Mouse (Mus musculus): ENCODE data around the gene Pign. TPM values are rescaled to one million over a fixed set of nuclear protein-coding genes. Genes with fewer than 3 reads are reported as not detected.

The Pign gene
- total RNA-seq (2014; fragmentation: Nextera tagmentation) (30.5 and 33.1 TPM in 2 replicates), total RNA-seq (2017) (34.3 and 35.5 TPM in 2 replicates)

DNA sequence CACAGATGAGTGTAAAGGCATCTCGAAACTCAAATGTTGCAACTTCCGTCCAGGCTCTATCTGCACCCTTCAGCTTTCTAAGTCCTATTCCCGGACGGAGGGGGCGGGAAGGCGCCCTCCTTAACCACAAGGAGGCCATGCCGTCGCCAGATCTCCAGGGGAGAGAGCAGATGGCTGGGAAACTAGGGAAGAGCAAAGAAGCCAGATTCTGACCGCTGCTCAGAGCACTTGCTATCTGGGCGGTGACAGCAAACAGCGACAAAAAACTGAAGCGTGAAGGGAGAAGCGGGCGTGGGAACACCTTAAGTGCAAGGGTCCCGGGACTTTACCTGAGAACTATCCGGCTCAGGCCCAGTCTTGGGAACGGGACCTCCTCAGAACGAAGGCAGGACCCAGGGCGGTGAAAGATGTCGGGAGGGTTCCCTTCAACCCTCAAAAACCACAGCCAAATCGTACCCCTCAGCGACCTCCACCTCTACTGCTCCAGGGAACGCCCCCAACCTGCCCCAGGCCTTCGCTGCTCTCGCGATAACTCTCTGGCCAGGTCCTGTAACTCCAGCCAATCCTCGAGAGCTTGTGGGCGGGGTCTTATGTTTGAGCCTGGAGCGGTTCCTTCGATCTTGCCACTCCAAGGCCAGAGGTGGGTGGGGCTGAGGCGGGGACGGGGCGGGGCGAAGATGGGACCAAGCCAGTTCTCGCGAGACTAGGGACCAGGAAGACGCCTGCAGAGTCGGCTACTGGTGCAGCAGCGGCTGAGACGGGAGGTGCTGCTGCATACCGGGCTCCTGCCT, at the start of gene Pign, which contains the start of gene Relch:
Gene Pign (minus strand): TSS at position 507 of the 791 bp plus-strand sequence.
Gene Relch (plus strand): TSS at position 691 of the 791 bp plus-strand sequence.
- peak; percentile 94 for ATAC-seq (replicated peaks; ENCODE audit: low FRiP score, low TSS enrichment, poor library complexity, severe bottlenecking)

DNA sequence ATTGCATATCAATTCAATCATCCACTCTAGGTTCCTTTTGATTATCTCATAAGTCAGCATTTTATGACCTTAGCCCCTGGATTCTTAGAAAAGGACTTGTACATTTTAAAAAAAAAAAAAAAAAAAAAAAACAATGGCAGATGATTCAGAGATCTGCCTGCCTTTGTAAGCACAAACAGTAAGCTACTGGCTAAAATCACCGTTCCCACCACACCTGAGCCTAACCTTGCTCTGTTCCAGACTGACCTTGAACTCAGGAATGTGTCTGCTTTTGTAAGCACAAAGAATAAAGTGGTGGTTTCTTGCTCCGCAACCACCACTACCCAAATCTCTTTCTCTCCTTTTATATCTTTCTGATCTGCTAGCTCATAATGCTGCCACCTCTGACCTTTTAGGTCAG, 49.3 kb upstream of the Pign start:
- no peak for ATAC-seq (replicated peaks; ENCODE audit: low FRiP score, low TSS enrichment, poor library complexity, severe bottlenecking)

DNA sequence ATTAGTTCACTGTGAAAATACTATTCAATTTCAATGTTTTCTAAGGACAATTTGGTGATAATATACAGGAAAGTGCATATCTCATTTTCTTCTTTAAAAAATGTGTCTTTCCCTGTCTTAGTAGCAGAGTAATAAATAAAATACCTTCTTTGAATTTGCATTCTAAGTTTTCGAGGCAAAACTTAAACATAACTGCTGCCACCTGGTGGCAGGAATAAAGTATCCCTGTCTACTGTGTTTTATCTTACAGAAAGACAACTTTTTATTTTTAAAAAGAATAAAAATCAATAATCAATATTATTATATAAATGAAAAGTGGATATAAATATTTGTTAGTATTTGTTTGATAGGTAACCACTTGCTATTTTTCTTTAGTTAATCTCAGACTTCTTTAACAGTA, 47.8 kb upstream of the Pign start:
- no peak for ATAC-seq (replicated peaks; ENCODE audit: low FRiP score, low TSS enrichment, poor library complexity, severe bottlenecking)

DNA sequence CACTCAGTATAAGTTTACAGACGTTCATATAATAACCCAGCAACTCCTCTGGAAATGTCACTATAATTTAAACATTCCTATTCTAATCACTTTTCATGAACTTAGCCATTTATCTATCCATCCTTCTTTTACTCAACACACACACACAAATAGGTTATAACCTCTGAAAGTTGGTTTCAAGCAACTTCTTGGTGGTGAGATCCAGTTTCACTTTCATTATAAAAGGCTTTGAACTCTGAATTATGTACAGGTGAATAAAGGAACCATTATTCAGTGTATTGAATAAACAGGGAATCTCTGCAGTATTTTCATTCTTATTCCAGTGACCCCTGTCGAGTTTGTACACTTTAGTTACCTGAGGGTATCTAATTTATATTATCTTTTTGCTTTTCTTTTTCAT, 45.9 kb upstream of the Pign start:
- ATAC-seq (replicated peaks; ENCODE audit: low FRiP score, low TSS enrichment, poor library complexity, severe bottlenecking), result no peak

DNA sequence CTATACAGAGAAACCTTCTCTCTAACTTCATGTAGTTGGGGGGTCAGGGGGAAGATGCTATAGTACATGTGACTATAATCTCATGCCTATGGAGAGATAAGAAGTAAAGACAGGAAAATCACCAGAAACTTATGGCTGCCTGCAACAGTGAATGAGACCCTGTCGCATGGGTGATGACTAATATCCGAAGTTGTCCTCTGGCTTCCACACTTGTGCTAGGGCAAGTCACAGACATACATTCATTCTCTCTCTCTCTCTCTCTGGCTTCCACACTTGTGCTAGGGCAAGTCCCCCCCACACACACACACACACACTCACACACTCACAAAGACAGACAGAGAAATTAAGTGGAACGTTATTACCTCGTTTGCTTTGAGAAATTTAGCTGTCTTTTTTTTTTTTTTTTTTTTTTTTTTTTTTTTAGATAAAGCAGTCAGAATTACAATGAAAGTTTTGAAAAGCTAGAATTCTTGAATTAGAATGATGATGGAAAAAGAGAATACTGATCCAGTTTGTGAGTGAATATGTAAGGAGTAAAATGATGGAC, 37.6 kb upstream of the Pign start:
- no peak for ATAC-seq (replicated peaks; ENCODE audit: low FRiP score, low TSS enrichment, poor library complexity, severe bottlenecking)

DNA sequence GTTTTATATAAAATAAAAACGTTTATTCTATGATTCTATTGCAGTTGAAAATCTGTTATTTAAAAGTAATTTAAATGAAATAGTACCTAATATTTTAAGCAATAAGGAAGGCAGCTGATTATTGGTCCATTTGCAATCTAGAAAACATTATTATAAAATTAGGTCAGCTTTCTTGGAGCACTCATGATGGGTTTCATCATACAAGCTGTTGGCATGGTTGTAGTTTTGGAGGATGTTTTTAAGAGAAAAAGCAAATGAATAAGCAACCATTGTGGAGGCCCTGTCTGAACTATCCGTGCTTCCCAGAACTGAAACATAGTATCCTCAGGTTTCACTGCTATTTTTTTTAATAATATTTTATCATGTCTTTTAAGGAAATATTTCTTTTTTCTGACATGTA, 32.1 kb upstream of the Pign start:
- no peak for ATAC-seq (replicated peaks; ENCODE audit: low FRiP score, low TSS enrichment, poor library complexity, severe bottlenecking)

DNA sequence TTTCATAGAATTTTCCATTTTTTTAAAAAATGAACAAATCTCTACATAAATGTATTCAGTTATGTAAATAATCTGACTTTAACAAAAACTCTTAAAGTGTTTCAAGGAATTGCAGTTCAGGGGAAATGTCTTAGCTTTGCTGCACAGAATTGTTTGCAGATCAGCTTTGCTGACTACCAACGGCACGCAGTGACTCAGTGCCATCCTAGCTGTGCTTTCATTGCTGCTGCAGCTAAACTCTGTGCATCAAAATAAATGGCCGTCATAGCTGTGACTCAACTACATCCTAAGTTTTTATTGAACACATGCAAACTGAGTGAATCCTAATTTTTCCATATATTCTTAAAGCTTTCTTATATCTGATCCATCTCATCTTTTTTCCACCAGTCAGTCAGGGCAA, 22.0 kb upstream of the Pign start:
- no peak for ATAC-seq (replicated peaks; ENCODE audit: low FRiP score, low TSS enrichment, poor library complexity, severe bottlenecking)

DNA sequence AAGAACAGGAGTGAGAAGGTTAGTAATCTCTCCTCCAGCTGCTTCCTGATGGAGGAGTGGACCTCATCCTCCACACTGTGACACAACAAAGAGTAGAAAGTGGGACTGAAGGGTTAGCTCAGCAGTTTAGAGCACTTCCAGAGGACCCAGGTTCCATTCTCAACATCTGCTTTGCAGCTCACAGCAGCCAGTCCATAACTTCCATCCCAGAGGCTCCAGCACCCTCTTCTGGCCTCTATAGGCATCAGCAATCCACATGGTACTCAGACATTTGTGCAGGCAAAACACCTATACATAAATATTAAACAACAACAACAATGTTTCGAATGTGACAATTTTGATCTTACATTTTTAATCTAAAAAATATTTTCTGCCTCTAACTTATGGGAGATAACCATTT, 17.1 kb upstream of the Pign start:
- peak; percentile 99 for ATAC-seq (replicated peaks; ENCODE audit: low FRiP score, low TSS enrichment, poor library complexity, severe bottlenecking)

DNA sequence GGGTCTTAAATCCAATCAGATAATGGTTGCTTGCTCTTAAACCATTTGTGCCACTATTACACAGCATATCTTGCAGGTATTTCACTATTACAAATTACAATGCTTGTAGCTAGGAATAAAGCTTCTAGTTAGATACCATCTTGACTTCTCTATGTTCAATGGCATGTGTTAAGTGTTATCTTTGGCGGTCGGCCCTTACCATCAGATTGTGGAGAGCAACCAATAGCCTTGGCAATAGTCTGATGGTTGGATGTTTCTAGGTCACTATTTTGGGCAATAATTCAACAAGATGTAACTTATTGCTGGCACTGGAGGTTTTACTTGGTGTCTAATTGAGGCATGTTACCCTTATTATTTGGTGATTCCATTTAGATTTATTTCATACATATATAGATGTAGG, 11.3 kb upstream of the Pign start:
- ATAC-seq (replicated peaks; ENCODE audit: low FRiP score, low TSS enrichment, poor library complexity, severe bottlenecking), result no peak

DNA sequence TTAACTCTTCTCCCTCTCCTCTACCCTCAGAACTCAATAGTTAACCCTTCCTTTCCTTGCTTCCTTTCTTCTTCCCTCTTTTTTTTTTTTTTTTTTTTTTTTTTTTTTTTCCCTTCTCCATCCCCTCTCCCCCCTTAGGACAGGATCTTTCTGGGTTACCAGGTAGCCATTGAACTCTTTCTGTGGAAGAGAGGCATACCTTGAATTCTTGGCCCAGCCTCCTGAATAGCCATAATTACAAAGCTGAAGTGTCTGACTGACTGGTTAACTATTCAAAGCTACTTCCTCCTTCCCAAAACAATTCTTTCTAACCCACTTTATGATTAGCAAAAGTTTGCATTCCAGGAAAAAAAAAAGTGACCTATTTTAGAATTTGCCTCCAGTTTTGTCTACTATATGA, 6.2 kb upstream of the Pign start:
- no peak for ATAC-seq (replicated peaks; ENCODE audit: low FRiP score, low TSS enrichment, poor library complexity, severe bottlenecking)

DNA sequence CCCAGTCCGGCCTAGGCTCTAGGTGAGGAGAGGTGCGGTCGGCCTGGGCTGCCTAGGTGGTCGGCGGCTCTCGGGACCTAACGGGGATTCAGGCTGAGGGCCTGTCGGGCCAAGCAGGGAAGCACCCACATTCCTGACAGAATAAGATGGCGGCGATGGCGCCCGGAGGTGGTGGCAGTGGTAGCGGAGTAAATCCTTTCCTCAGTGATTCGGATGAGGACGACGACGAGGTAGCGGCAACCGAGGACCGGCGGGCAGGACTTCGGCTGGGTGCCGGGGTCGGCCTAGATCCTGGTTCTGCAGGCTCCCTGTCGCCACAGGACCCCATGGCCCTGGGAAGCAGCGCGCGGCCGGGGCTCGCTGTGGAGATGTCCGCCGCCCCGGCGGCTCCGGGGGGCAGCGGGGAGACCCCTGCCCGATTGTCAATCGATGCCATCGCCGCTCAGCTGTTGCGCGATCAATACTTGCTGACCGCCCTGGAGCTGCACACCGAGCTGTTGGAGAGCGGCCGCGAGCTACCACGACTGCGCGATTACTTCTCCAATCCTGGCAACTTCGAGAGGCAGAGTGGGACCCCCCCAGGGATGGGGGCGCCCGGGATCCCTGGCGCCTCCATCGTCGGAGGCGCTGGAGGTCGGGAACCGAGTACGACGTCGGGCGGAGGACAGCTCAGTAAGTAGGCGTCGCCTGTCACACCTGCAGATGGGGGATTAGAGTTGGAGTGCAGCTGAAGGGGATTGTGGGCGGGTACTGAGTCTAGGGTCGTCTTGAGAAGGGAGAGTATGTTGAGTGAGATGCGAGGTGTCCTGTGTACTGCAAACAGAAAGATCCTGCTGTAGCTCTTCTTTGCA, 710 bp upstream of the Pign start:
- peak; percentile 17 for ATAC-seq (replicated peaks; ENCODE audit: low FRiP score, low TSS enrichment, poor library complexity, severe bottlenecking)

DNA sequence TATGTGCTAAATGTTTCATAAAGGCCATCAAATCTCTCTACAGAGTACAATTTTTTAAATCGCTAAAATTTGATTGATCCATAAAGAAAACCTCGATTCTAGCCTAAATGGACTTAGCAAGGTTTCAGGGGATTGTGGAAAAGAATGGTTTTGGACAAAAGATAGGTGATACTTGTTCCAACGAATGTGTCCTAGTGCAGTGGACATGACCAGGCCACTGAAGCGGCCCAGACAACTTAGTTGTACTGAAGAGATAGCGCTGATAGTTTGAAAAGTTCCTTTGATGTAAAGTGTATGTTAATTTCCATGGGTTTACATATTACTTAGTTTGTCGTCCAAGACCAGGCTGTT, 682 bp downstream of the Pign start:
- ATAC-seq (replicated peaks; ENCODE audit: low FRiP score, low TSS enrichment, poor library complexity, severe bottlenecking), result no peak; the same call in 1 of the 2 replicates

DNA sequence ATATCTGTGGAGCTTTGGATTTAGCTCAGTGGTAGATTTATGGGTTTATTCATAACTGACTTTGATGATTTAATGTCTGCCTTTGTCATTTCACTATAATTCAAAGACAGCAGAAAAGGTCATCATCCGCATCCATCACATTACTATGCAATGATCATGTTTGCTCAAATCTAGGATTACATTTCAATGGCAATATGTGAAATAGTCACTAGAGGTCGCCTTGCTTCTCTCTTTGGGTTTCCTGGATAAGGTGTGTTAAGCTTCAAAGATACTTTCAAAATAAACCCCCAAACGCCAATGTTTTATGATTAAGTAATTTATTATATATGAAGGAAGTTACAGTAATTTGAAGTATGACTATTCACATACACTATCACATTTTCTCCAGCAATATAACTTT, 3.5 kb downstream of the Pign start:
- ATAC-seq (replicated peaks; ENCODE audit: low FRiP score, low TSS enrichment, poor library complexity, severe bottlenecking), result 0 out of 2 replicates have a peak, but pooled peaks have one; percentile 37

DNA sequence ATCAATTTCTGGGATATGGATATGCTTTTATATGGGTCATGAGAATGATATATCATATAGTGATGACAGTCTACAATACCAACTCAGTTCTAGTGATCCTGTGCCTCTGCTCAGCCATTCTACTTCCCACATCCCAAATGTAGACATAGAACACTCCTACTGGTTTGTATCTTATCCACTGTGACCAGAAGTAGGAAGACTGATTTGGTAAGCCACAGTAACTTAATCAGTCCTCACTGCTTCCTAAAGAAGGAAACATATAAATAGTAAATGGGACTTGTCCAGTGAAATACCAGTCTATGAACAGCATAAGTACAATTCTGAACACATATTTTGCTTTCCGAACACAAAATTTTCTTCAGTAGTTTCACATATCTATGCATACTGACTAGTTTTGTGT, 9.5 kb downstream of the Pign start:
- ATAC-seq (replicated peaks; ENCODE audit: low FRiP score, low TSS enrichment, poor library complexity, severe bottlenecking), result no peak

DNA sequence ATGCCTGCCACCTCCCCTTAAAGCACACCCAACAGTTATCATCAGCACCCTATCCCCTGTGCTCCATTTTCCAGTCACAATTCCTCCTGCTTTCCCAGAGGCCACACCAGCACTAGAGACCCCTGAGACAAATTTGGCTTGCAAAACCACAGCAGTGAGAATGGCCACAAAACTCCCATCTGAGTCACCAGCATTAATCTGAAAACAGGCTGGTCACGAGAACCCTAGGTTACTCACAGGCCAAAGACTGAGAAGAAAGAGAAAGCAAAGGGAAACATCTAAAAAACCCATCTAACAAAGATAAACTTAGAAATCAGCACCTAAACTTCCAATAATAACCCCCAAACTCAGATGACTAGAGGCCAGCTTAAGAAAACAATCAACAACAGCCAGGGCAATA, 12.8 kb downstream of the Pign start:
- no peak for ATAC-seq (replicated peaks; ENCODE audit: low FRiP score, low TSS enrichment, poor library complexity, severe bottlenecking)

DNA sequence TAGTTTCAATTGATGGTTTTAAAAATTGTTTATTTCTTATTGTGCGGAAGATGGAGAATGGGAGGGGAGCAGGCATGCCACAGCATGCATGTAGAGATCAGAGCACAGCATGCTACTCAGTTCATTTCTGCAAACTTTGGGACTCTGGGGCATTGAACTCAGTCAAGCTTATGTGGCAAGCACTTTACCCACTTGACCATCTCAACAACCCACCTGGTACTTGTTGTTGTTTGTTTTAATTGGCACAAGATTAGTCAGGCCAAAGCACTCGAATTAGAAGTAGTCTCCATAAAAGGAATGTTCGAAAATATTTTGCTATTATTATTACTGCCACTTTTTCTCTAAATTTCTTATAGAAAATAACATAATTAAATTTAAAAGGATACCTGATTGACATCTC, 19.4 kb downstream of the Pign start:
- no peak for ATAC-seq (replicated peaks; ENCODE audit: low FRiP score, low TSS enrichment, poor library complexity, severe bottlenecking)

DNA sequence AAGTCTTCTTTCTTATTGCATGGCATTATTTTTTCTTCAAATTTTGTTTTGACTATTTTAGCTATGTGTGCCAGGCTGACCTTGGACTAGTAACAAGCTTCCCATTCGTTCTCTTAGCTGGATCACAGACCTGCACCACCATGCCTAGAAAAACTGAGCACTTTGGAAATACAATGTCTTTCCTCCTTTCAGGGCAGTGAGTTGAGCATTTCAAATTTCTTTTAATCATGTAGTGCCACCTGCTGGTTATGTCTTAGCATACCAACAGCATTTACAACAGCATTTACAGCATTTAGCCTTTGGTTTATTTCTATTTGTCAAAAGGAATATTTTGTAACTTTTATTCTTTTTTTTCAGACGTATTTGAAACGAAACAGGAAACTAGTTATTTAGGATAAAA, 33.0 kb downstream of the Pign start:
- ATAC-seq (replicated peaks; ENCODE audit: low FRiP score, low TSS enrichment, poor library complexity, severe bottlenecking), result peak; percentile 50; the same call in 1 of the 2 replicates

DNA sequence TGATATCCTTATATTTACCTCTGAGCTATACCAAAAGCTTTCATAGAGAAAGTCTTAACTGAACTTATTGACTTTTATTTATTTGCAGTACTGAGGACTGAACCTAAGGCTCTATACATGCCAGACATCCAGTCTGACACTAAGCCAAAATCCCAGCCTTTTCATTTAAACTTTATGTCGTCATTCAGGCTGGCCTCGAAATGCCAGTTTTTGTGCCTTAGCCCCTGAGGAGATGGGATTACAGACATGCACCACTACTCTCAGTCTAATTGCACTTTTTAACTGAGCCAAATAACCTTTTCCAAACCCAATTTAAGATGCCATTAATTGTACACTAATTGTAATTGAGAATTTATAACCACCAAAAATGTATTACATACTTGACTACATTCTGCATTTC, 73.8 kb downstream of the Pign start:
- no peak for ATAC-seq (replicated peaks; ENCODE audit: low FRiP score, low TSS enrichment, poor library complexity, severe bottlenecking)

DNA sequence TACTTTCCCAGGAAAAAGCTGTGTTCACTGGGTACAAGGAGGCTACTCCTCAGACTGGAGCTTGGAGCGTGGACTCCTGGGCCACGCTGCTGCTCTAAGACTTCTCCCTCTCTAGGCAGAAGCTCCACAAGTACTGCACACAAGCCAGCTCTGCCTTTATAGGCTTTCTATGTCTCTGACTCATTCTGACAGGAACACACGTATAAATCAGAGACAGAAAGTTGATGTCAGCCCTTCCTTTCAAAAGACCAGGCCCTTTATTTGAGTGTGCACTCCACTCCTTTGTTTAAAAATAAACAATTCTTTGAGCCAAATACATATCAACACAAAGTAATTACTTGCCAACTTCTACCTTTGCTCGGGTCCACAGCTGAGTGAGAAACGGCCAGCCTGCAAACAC, 74.8 kb downstream of the Pign start:
- ATAC-seq (replicated peaks; ENCODE audit: low FRiP score, low TSS enrichment, poor library complexity, severe bottlenecking), result no peak

DNA sequence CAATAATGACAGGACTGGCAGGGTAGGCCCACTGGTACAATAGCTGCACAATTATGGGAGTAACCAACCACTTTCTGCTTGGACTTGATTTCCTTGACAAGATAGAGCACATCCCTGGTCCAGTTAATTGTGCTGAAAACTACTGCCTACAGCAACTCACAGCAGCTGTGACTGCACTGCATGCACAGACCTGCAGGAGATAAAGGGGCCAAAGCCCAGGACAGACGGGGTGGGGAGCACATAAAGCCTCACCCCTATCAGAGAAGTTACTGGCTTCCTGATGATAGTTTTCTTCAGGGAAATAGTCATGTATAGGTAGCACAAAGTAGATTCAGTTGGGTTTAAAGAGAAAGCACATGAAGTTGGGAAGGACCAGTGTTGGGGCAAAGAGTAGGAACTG, 80.7 kb downstream of the Pign start:
- ATAC-seq (replicated peaks; ENCODE audit: low FRiP score, low TSS enrichment, poor library complexity, severe bottlenecking), result peak; percentile 71
